Mouse (Mus musculus): ENCODE data around the gene Kcnd3. TPM values are rescaled to one million over a fixed set of nuclear protein-coding genes. Genes with fewer than 3 reads are reported as not detected.
"Not testable (repeated sequence)": the region's sequence is repeated elsewhere in the genome, so short reads cannot be mapped to it uniquely, and the experiment has no call there.

Gene Kcnd3
- polyA plus RNA-seq, 1 experiment from 2014 or later, result 5.3 TPM

DNA sequence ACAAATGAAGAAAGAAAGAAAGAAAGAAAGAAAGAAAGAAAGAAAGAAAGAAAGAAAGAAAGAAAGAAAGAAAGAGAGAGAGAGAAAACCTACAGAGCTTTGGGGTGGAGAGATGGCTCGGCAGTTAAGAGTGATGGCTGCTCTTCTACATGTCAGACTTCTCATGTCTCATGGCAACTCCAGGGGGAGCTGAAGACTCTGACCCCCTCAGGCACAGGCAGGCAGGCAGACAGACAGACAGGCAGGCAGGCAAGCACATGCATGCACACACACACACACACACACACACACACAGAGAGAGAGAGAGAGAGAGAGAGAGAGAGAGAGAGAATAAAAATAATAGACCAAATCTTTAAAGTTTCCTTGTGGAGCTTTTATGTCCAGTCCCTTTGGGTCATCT lies 248.7 kb downstream of the Kcnd3 start:
- H3K36me3 ChIP-seq; H3K9ac ChIP-seq; ATAC-seq (ENCODE audit: low FRiP score); H3K4me2 ChIP-seq (replicated peaks); H3K4me3 ChIP-seq; H3K27ac ChIP-seq; H3K9me3 ChIP-seq (replicated peaks): not testable (repeated sequence)
- Histone ChIP-seq H3K27me3 (peaks cover 38% of the 10 kb centered on the region), H3K4me1 (peaks cover 29% of the 10 kb centered on the region)
- 50% methylated on average over 1 of the region's 1 CpGs for WGBS

DNA sequence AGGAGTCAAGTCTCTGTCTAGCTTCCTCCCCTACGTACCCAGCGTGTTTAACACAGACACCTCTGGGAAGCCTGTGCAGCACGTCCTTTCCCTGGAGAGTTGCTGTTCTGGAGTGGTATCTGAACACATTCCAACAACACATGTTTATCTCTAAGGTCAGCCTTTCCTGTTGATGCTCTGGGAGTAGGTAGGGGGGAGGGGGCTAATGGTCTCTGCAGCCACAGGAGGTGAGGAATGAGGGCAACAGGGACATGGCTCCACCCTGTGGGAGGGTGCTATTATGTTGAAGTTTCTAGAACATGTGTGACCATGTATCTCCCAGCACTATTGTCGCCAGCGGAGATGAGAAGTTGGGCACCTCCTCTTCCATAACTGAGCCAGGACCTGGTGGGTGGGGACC lies 249.3 kb downstream of the Kcnd3 start:
- Histone ChIP-seq H3K27ac (no peak overlapping the region), H3K9ac (no peak overlapping the region), H3K36me3 (no peaks in the 10 kb centered on the region), H3K9me3 (replicated peaks) (no peaks in the 10 kb centered on the region), H3K4me2 (replicated peaks) (no peak overlapping the region), H3K27me3 (peaks cover 44% of the 10 kb centered on the region), H3K4me1 (peaks cover 25% of the 10 kb centered on the region), H3K4me3 (no peak overlapping the region)
- ATAC-seq (ENCODE audit: low FRiP score), result no peak
- WGBS, result 70% methylated on average over 5 of the region's 5 CpGs

DNA sequence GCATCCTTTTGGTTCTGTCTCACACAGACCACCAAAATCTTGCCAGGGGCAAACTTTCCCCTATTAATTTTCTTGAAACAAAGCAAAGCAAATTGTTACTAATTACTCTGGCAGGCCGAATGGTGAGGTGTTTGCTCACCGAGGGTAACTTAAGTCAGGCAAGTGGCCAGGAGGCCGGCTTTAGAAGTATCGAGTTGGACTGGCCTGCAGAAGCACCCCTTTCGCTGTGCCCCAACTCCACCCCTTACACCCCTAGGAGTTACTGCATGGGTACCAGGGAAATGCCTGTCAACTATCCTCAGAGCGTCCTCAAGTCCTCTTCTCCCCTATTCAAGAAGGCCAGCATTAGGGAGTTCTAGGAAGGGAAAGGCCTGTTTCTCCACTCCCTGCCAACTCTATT lies 251.4 kb downstream of the Kcnd3 start:
- no peak overlapping the region for H3K4me3 ChIP-seq
- H3K4me2 ChIP-seq (replicated peaks), result no peak overlapping the region
- no peaks in the 10 kb centered on the region for H3K9me3 ChIP-seq (replicated peaks)
- no peak overlapping the region for H3K27ac ChIP-seq
- peaks cover 43% of the 10 kb centered on the region for H3K27me3 ChIP-seq
- H3K4me1 ChIP-seq, result peaks cover 23% of the 10 kb centered on the region
- 50% methylated on average over 6 of the region's 6 CpGs for WGBS
- H3K9ac ChIP-seq, result no peak overlapping the region
- no peaks in the 10 kb centered on the region for H3K36me3 ChIP-seq
- no peak for ATAC-seq (ENCODE audit: low FRiP score)

DNA sequence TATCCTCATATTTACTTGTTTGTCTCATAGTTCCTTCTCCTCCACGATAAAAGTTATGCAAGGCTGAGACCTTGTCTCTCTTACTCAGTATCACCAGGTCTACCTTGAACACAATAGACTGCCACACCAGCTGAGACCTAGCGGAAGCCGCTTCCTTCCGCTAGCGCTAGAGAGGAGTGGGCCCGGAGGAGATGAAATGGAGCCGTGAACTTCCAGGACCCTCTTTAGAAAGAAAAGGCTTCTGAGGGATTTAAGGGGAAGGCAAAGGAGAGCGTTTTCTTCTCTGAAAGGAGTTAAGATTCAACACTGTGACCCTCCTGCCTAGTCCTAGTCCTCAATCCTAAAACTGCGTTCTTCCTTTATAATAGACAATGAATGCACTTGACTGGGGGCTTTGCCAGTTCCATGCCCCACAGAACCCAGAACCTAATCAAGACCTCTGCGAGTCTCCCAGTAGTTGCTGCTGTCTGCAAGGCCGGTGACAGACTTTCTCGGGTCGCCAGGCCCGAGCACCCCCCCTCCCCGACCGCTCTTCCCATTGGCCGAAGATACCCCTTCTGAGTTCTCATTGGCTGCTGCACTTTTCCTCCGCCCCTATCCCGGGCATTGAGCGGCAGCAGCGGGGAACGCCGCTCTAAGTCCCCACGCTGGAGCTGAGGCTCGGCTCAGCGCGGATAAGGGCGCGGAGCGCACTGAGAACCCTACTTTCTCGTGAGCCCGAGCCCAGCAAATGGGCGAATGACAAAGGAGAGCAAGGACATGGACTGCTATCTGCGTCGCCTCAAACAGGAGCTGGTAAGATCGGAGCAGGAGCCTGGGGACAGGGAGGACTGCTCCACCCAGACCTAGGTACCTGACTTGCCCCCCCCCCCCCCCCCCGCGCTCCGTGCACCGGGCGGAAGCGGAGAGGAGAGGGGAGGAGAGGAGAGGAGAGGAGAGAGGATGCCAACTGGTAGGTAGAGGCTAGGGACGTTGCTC lies 252.2 kb downstream of the Kcnd3 start, which contains the start of gene Inka2:
Gene Inka2, plus strand, starts transcription at position 569 of the 978 bp plus-strand sequence.
- H3K27me3 ChIP-seq, result peaks cover 43% of the 10 kb centered on the region
- no peaks in the 10 kb centered on the region for H3K36me3 ChIP-seq
- peak within 1 kb of the TSS; percentile 73 for H3K9ac ChIP-seq
- peaks cover 23% of the 10 kb centered on the region for H3K4me1 ChIP-seq
- H3K4me3 ChIP-seq, result peak within 1 kb of the TSS; percentile 57
- H3K9me3 ChIP-seq (replicated peaks), result no peaks in the 10 kb centered on the region
- peak within 1 kb of the TSS; percentile 100 for H3K4me2 ChIP-seq (replicated peaks)
- peak; percentile 96 for ATAC-seq (ENCODE audit: low FRiP score)
- 3% methylated on average over 37 of the region's 43 CpGs for WGBS
- H3K27ac ChIP-seq, result peak within 1 kb of the TSS; percentile 35; the same call in 1 of the 2 replicates

DNA sequence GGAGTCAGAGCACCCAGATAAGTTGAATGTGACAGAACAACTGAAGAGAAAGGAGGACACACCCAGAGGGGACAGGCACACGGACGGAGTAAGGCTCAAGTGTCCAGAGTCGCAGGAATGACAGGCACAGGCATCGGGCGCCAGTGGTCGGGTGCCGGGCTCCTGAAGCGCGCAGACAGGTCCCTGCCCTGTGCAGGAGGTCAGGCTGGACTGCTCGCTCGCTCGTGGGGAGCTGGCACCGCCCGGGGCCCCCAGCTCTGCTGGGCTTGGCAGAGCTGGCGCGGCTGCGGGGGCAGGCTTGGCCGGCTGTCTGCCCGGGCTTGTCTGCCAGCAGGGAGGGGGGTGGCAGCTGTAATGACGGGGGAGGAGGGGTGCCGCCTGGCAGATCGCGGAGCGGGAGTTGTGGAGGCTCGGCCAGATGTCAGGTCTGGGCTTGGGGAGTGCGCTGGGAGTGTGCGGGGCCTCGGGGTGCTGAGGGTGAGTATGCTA lies 253.0 kb downstream of the Kcnd3 start:
- Histone ChIP-seq H3K36me3 (no peaks in the 10 kb centered on the region), H3K4me1 (peaks cover 24% of the 10 kb centered on the region), H3K4me3 (peak overlapping the region; percentile 57), H3K4me2 (replicated peaks) (peak overlapping the region; percentile 100), H3K27ac (peak overlapping the region; percentile 35; the same call in 1 of the 2 replicates), H3K27me3 (peaks cover 43% of the 10 kb centered on the region), H3K9me3 (replicated peaks) (no peaks in the 10 kb centered on the region), H3K9ac (peak overlapping the region; percentile 73)
- under 1% methylated on average over 28 of the region's 28 CpGs for WGBS
- peak; percentile 66 for ATAC-seq (ENCODE audit: low FRiP score)

DNA sequence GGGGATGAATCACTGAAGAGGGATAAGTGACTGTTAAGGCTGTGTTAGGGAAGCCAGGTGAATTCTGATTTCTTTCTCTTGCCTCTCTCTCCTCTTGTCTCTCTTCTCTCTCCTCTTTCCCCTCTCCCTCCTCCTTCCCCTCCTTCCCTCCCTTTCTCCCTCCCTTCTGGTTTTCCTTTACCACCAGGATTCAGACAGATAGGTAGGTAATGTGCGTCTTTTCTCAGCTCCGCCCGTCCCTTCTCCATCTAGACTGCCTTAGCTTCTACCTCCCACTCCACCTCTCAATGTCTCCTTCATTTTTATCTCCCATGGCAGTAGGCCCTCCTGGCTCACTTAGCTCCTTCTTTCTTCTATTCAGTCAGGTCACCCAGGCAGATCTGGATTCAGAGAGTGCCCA lies 253.4 kb downstream of the Kcnd3 start:
- WGBS, result 39% methylated on average over 3 of the region's 3 CpGs
- Histone ChIP-seq H3K36me3 (no peaks in the 10 kb centered on the region), H3K4me1 (peaks cover 28% of the 10 kb centered on the region), H3K27ac (no peak overlapping the region), H3K4me3 (peak overlapping the region; percentile 57), H3K27me3 (peaks cover 47% of the 10 kb centered on the region), H3K9ac (peak overlapping the region; percentile 73), H3K9me3 (replicated peaks) (no peaks in the 10 kb centered on the region), H3K4me2 (replicated peaks) (peak overlapping the region; percentile 100)
- ATAC-seq (ENCODE audit: low FRiP score), result no peak

DNA sequence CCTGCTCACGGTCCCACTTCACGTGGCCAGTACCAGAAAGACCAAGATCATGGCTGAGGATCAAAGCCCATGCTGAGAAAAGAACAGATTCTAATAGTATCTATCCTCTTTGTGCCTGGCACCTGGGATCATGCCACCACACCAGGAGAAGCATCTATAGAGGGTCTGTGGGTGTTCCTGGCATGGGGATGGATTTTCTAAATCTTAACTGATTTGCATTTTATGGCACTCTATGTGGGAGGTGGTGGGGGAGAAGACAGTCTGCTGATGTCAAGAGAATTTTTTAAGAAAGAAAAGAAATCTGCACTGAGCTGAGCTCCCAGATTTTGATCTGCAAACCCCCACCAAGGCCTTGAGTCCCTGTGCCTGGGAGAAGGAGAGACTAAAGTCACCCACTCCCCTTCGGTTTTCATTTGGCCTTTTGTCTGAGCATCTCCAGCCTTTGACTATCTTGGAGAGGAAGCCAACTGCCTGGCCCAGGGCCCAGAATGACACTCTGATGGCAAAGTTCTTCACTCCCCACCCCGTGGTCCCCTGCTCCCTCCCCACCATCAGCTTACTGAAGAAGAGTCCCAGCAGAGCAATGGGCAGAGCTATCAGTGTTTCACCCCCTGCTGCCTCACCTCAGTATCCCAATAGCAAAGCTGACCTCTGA lies 254.4 kb downstream of the Kcnd3 start:
- Histone ChIP-seq H3K27ac (no peak overlapping the region), H3K4me1 (peaks cover 30% of the 10 kb centered on the region), H3K36me3 (no peaks in the 10 kb centered on the region), H3K4me3 (peak overlapping the region; percentile 57; the same call in 1 of the 2 replicates), H3K9me3 (replicated peaks) (no peaks in the 10 kb centered on the region), H3K4me2 (replicated peaks) (peak overlapping the region; percentile 100), H3K27me3 (peaks cover 43% of the 10 kb centered on the region), H3K9ac (no peak overlapping the region)
- 47% methylated on average over 4 of the region's 4 CpGs for WGBS
- no peak for ATAC-seq (ENCODE audit: low FRiP score)

DNA sequence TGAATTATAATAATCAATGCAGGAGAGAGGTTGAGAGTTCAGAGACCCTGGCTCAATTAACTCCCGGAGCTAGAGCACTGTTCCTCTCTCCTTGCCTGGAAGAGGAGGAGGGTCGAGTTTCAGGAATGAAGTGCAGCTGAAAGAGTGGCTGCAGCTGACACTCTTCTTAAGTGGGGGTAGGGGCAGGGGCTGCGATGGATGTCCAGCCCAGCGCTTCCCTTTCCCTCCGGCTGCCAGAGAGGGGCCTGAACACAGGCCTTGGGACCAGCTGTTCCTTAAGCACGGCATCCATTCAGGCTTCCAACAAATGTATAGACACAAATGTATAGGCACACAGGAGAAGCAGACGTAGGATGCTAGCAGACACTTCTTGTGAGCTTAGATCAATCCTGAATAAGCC lies 255.5 kb downstream of the Kcnd3 start:
- no peak overlapping the region for H3K4me2 ChIP-seq (replicated peaks)

DNA sequence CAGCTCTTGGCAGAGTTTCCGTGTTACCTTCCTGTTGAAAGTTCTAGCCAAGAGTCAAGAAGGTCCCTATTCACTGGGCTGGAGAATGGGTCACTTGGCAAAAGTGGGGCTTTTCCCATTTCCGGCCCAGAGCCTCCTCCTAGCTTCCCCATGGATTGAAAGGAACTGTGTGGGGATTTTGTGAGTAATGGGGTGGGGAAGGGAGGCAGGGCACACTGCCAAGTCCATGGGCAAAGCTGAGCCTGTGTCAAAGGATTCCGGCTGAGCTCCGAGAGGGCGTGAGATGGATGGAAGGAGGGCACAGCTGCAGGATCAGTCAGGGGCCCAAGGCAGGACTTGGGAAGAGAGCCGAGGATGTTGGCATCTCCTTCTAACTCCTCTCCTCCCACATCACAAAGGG lies 258.1 kb downstream of the Kcnd3 start:
- Histone ChIP-seq H3K4me1 (peaks cover 35% of the 10 kb centered on the region), H3K9me3 (replicated peaks) (no peaks in the 10 kb centered on the region), H3K27me3 (peaks cover 22% of the 10 kb centered on the region), H3K27ac (no peak overlapping the region), H3K4me2 (replicated peaks) (no peak overlapping the region), H3K9ac (no peak overlapping the region), H3K36me3 (no peaks in the 10 kb centered on the region), H3K4me3 (no peak overlapping the region)
- 73% methylated on average over 6 of the region's 6 CpGs for WGBS
- ATAC-seq (ENCODE audit: low FRiP score), result no peak

More for the DNA sequence above, 255.5 kb downstream of the Kcnd3 start:
- Histone ChIP-seq H3K9me3 (replicated peaks) (no peaks in the 10 kb centered on the region), H3K27me3 (peaks cover 35% of the 10 kb centered on the region), H3K27ac (no peak overlapping the region), H3K9ac (no peak overlapping the region), H3K4me3 (no peak overlapping the region), H3K36me3 (no peaks in the 10 kb centered on the region), H3K4me1 (peaks cover 33% of the 10 kb centered on the region)
- no peak for ATAC-seq (ENCODE audit: low FRiP score)
- 13% methylated on average over 7 of the region's 7 CpGs for WGBS

DNA sequence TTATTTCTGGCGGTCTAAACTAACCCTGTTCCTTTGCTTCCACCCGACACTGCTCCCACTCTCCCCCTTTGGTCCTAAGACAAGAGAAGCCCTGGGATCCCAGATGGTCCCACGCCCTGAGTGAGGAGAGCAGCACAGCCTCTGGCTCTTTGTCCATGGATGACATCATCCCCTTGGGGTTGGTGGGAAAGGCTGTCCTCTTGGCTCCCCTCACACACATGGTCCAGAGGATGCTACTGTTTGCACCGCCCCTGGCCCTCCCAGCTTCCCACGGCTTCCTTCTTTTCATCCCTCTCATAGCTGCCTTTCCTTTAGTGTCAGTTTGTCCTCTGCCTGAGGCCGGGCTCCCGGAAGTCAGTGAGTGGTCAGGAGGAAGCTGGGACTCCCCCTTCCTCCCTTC lies 259.6 kb downstream of the Kcnd3 start:
- H3K4me3 ChIP-seq, result no peak overlapping the region
- H3K27me3 ChIP-seq, result peaks cover 7% of the 10 kb centered on the region; the same call in 1 of the 2 replicates
- H3K4me1 ChIP-seq, result peaks cover 33% of the 10 kb centered on the region
- WGBS, result 54% methylated on average over 7 of the region's 7 CpGs
- H3K27ac ChIP-seq, result no peak overlapping the region
- no peaks in the 10 kb centered on the region for H3K9me3 ChIP-seq (replicated peaks)
- no peak for ATAC-seq (ENCODE audit: low FRiP score)
- no peak overlapping the region for H3K9ac ChIP-seq
- H3K36me3 ChIP-seq, result no peaks in the 10 kb centered on the region
- no peak overlapping the region for H3K4me2 ChIP-seq (replicated peaks)

DNA sequence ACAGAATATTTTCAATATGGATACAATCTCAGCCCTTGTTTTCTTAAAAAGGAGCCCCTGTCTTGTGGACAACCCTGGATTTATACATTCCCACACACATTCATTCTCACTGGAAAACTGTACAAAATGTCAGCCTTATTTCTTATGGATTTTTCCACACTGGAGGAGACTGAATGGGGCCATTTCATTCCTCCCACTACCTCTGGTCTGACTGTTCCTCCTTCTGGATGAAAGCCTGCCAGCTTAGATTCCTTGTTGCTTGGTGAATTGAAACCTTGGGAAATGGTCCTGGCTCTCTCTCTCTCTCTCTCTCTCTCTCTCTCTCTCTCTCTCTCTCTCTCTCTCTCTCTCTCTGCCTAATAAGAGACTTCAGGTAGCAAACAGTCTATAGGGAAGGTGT lies 260.7 kb downstream of the Kcnd3 start:
- Histone ChIP-seq H3K9ac (no peak overlapping the region), H3K36me3 (no peaks in the 10 kb centered on the region), H3K4me1 (peaks cover 38% of the 10 kb centered on the region), H3K4me3 (no peak overlapping the region), H3K27ac (no peak overlapping the region), H3K27me3 (peaks cover 7% of the 10 kb centered on the region; the same call in 1 of the 2 replicates), H3K4me2 (replicated peaks) (no peak overlapping the region), H3K9me3 (replicated peaks) (no peaks in the 10 kb centered on the region)
- no peak for ATAC-seq (ENCODE audit: low FRiP score)
